Mouse (Mus musculus) spleen, adult 2 months (tissue): Measurements from ENCODE around the gene Ptpre. TPM values are rescaled to one million over a fixed set of nuclear protein-coding genes. Genes with fewer than 3 reads are reported as not detected.

Experiments used
- DNase-seq, 2 experiments: peaks; one replicate each; pipeline versions ENCODE4 v3.0.0 to v3.0.0-alpha.2; 2012 to 2021; ENCODE audit warnings: low spot score in 2 of 2, low read depth in 1 of 2
- H3K27ac ChIP-seq: fragments of 200-500 bp; 2 replicates; pipeline ENCODE4 v1.5.1; 2012; ENCODE audit warnings: low read length, inconsistent platforms; ENCODE audit not compliant: insufficient read depth
- H3K27me3 ChIP-seq: fragments of 200-500 bp; 2 replicates; pipeline ENCODE4 v1.6.1; 2012; ENCODE audit warnings: mild to moderate bottlenecking, moderate library complexity, low read length, inconsistent platforms; ENCODE audit not compliant: control insufficient read depth, insufficient read depth
- H3K36me3 ChIP-seq: fragments of 200-500 bp; 2 replicates; pipeline ENCODE4 v1.6.1; 2012; ENCODE audit warnings: mild to moderate bottlenecking, low read length, inconsistent platforms; ENCODE audit not compliant: control insufficient read depth, insufficient read depth
- H3K4me1 ChIP-seq: fragments of 200-500 bp; 2 replicates; pipeline ENCODE4 v1.6.1; 2011; ENCODE audit warnings: inconsistent platforms; ENCODE audit not compliant: control insufficient read depth, insufficient read depth, insufficient read length
- H3K4me3 ChIP-seq: fragments of 200-500 bp; 2 replicates; pipeline ENCODE4 v1.5.1; 2011; ENCODE audit warnings: mild to moderate bottlenecking, inconsistent platforms; ENCODE audit not compliant: insufficient read depth, insufficient read length; ENCODE audit errors: extremely low read depth
- CTCF ChIP-seq: fragments of 200-500 bp; IDR thresholded peaks from 2 replicates; pipeline ENCODE4 v1.5.1; 2011; ENCODE audit warnings: mild to moderate bottlenecking, inconsistent platforms; ENCODE audit not compliant: insufficient read depth, insufficient read length, insufficient replicate concordance; ENCODE audit errors: extremely low read depth
- POLR2A ChIP-seq: fragments of 200-500 bp; IDR thresholded peaks from 2 replicates; pipeline ENCODE4 v1.6.1; 2011; ENCODE audit warnings: low read depth, low read length, inconsistent platforms
- WGBS: fragments of 180-500 bp; shearing (Covaris S2); methylation state at CpG from one replicate; pipeline ENCODE4 v1.1.7; 2018; 5-methylcytosine and 5-hydroxymethylcytosine counted together
- polyA plus RNA-seq: library from polyadenylated mRNA; depleted of rRNA; stranded (reverse); fragments of >200 nt; gene quantifications from 2 replicates; pipeline ENCODE4 v1.2.3, GENCODE M21; 2012

Gene Ptpre
- polyA plus RNA-seq, 1 experiment = 9.5 TPM

DNA sequence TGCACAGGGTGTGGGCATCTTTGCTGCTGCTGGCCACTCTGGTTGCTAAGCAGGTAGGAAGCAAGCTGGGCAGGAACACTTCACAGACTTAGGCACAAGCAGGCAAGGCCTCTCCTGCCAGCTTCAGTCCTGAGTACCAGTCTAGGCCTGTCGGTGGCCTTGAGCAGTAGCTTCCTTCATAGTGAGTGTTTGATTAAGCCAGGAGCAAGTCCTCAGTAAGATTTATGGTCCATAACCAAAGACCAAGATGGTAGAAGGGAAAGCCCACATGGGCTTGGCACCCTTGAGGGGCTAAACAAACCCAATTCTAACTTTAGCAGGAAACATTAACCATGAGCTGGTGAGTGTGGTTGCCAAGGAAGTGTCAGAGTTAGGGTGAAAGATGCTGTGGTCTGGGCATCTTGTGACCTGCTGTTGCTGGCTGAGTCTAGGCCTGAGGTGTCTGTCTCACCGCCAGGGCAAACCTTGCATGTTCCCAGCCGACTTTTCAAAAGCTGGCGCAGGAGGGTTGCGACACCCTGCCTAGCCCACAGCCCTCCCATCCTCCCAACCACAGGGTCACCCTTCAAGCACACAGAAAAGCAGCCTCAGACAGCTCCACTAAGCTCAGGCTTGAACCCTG is 122.1 kb downstream of the Ptpre start:
- DNase-seq = no peak
- peaks cover 6% of the 10 kb centered on the region; the same call in 1 of the 2 replicates for H3K4me1 ChIP-seq
- H3K36me3 ChIP-seq = peaks cover 25% of the 10 kb centered on the region
- 0 out of 2 replicates have a peak overlapping the region, but pooled peaks have one; percentile 5 for H3K27ac ChIP-seq
- WGBS = 59% methylated on average over 5 of the region's 5 CpGs
- no peak overlapping the region for H3K4me3 ChIP-seq
- TF ChIP-seq CTCF (no peak), POLR2A (no peak)
- H3K27me3 ChIP-seq = no peaks in the 10 kb centered on the region

DNA sequence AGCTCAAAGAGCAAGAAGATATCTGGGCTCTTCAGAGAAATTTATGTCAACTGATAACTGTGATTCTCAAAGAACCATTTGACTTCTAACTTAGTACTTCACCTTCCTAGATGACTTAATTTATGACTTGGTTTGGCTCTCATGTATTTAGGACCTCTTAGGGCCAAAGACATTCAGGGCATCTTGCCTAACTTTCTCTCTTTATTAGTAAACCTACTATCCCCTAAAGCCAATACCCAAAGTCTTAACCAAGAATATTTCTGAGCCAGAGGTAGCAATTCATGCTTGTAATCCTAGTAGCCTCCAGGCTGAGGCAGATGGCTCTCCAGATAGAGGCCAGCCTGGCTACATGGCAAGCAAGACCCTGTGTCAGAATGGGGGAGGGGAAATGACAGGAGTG is 123.0 kb downstream of the Ptpre start:
- no peak overlapping the region for H3K4me3 ChIP-seq
- H3K27me3 ChIP-seq = no peaks in the 10 kb centered on the region
- no peak for DNase-seq
- TF ChIP-seq POLR2A (no peak), CTCF (no peak)
- peaks cover 30% of the 10 kb centered on the region for H3K36me3 ChIP-seq
- peaks cover 2% of the 10 kb centered on the region; the same call in 1 of the 2 replicates for H3K4me1 ChIP-seq
- no peak overlapping the region for H3K27ac ChIP-seq

DNA sequence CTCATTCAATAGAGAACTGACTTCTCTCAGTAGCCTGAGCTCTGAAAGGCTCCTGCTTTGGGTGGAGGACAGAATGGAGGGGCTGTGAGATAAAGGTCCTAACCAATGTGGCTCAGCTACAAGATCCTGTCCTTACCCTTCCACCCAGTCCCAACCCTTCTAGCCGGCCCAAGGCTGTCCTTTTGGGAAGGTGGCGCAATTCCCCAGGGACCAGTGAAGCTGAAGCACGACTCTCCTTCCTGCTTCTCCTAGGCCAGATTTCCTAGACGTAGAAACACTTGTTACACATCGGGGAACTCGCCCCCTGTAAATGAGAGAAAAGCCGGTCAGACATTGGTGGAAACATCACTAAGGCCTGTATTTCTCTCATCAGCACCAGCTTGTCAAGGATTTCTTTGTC is 126.9 kb downstream of the Ptpre start:
- Histone ChIP-seq H3K4me1 (no peaks in the 10 kb centered on the region; the same call in 1 of the 2 replicates), H3K4me3 (no peak overlapping the region), H3K36me3 (peaks cover 32% of the 10 kb centered on the region), H3K27ac (no peak overlapping the region), H3K27me3 (no peaks in the 10 kb centered on the region)
- WGBS = 76% methylated on average over 7 of the region's 7 CpGs
- DNase-seq = no peak
- TF ChIP-seq POLR2A (no peak), CTCF (no peak)

DNA sequence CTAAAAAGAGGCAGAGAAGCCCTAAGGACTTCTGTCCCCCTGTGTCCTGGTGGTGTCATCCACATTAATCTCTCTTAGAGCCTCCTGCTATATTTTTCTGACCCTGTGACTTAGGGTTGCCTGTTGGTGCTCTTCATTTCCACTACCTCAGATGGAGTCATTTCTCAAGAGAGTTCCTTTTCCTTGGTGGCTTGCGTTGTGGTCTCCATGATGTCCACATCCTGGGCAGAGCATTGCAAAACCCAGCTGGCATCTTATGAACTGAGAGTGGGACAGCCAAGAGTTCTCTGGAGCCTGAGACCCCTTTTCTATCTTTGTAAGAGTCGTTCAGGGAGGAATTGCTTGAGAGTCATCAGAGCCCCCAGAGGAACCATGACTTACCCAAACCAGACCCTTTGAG is 129.0 kb downstream of the Ptpre start:
- Histone ChIP-seq H3K4me1 (no peaks in the 10 kb centered on the region), H3K4me3 (no peak overlapping the region), H3K27ac (no peak overlapping the region), H3K27me3 (no peaks in the 10 kb centered on the region), H3K36me3 (peaks cover 38% of the 10 kb centered on the region)
- TF ChIP-seq CTCF = no peak
- no peak for TF ChIP-seq POLR2A
- no peak for DNase-seq
- 76% methylated on average over 2 of the region's 2 CpGs for WGBS

DNA sequence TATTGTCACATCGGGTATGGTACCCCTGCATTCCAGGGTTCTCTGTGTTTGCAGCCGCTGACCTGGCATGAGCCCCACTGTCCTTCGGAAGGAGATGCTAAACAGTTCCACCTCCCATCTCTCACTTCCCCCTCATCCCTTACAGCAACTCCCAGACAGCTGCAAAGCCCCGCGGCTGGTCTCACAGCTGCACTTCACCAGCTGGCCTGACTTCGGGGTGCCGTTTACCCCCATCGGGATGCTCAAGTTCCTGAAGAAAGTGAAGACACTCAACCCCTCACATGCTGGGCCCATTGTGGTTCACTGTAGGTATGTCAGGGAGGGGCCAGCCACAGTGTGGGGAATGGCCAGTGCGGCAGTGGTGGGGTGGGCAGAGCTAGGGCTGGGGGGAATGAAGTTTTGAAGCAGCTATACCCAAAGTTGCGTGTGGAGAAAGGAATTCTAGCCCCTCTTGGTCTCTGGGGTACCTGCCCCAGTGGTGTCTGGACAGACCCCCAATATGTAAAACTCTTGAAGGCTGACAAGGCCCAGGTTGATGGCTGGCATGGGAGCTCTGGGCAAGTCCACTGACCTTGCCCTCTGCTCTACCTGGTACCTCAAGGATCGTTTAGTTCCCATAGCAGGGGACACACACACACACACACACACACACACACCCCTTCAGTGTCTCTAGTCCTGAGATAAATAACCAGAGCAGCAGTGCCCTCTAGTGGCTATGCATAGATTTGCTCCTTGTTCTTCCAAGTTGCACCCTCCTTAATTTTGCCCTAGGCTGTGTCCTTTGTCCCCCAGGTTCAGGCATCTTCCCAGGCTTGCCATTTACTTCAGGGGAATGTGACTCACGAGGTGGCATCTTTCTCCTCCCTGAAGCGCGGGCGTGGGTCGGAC is 131.8 kb downstream of the Ptpre start:
- H3K4me1 ChIP-seq = no peaks in the 10 kb centered on the region
- no peaks in the 10 kb centered on the region for H3K27me3 ChIP-seq
- H3K4me3 ChIP-seq = no peak overlapping the region
- TF ChIP-seq POLR2A = no peak
- TF ChIP-seq CTCF = peak; percentile 55; the same call in 1 of the 2 replicates
- peaks cover 38% of the 10 kb centered on the region for H3K36me3 ChIP-seq
- WGBS = 45% methylated on average over 16 of the region's 16 CpGs
- DNase-seq = peak; percentile 47 to 50
- H3K27ac ChIP-seq = no peak overlapping the region

DNA sequence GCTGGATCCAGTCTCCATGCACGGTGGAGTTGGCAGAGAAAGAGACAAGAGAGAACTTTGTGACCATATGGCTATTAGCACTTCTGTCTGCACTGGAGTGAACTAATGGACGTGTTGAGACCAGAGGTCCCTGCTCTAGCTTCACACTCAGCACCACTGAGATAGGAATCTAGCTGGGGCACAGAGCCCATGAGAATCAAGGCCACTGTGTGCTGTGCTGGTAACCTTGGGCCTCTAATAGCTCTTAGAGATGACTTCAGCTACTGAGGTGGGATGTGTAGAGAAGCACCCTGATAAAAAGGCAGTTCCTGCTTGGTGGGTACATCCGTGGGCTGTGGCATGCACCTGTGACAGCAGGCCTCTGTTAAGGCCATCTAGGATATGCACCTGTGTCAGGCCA is 136.3 kb downstream of the Ptpre start:
- 84% methylated on average over 3 of the region's 3 CpGs for WGBS
- Histone ChIP-seq H3K27ac (no peak overlapping the region), H3K27me3 (no peaks in the 10 kb centered on the region), H3K36me3 (peaks cover 38% of the 10 kb centered on the region), H3K4me3 (no peak overlapping the region), H3K4me1 (no peaks in the 10 kb centered on the region)
- DNase-seq = no peak
- TF ChIP-seq CTCF (no peak), POLR2A (no peak)
